Comparison of ENCODE assay signal across 17 mouse cellular contexts in genomic region chr3:57521876-57522275, GRCm38 (mm10). TPM values are rescaled to one million over a fixed set of nuclear protein-coding genes. Genes with fewer than 3 reads are reported as not detected.
"Had no signal": no experiment of that assay in that cellular context is flagged by ENCODE, and none has a peak within 500 bp of the region (broad histone marks: within the 10 kb centered on the region; RNA-seq: fewer than 3 reads in every experiment).

No protein-coding gene starts in this region.

- H3K27ac ChIP-seq: lung, embryonic 15.5 days; macrophage; midbrain, embryonic 13.5 days; midbrain, embryonic 15.5 days; neural tube, embryonic 12.5 days; stomach, embryonic 15.5 days; stomach, postnatal 0 days had no signal

- ATAC-seq: lung, postnatal 0 days; midbrain, embryonic 13.5 days; midbrain, embryonic 15.5 days had no signal

- H3K4me2 ChIP-seq: lung, embryonic 15.5 days; midbrain, embryonic 11.5 days; midbrain, embryonic 13.5 days; midbrain, embryonic 15.5 days; neural tube, embryonic 12.5 days; stomach, embryonic 15.5 days had no signal

- H3K9ac ChIP-seq: lung, embryonic 15.5 days; midbrain, embryonic 13.5 days; midbrain, embryonic 15.5 days; neural tube, embryonic 12.5 days; stomach, embryonic 15.5 days had no signal

- H3K4me1 ChIP-seq: lung, embryonic 15.5 days; megakaryocyte, embryonic 14.5 days; midbrain, embryonic 13.5 days; midbrain, embryonic 15.5 days; neural tube, embryonic 12.5 days; stomach, embryonic 15.5 days had no signal

- DNase-seq: lung, adult 2 months; lung, postnatal 14 days; lung, postnatal 36 days; right cerebral cortex, postnatal 14 days; thymus, adult 2 months; thymus, postnatal 25 days; thymus, postnatal 4 days had no signal

- H3K36me3 ChIP-seq: midbrain, embryonic 13.5 days; midbrain, embryonic 15.5 days; neural tube, embryonic 12.5 days; stomach, embryonic 15.5 days had no signal

- H3K4me3 ChIP-seq: lung, embryonic 15.5 days; megakaryocyte, embryonic 14.5 days; midbrain, embryonic 13.5 days; midbrain, embryonic 15.5 days; neural tube, embryonic 12.5 days; stomach, embryonic 15.5 days had no signal

- H3K27me3 ChIP-seq: lung, embryonic 15.5 days; megakaryocyte, embryonic 14.5 days; midbrain, embryonic 13.5 days; midbrain, embryonic 15.5 days; neural tube, embryonic 12.5 days; stomach, embryonic 15.5 days had no signal

- H3K9me3 ChIP-seq: midbrain, embryonic 15.5 days; stomach, embryonic 15.5 days had no signal

RNA-seq across cellular contexts. Expression of gene Wwtr1, which starts 53.8 kb away (rescaled TPM):
- polyA plus RNA-seq: macrophage had no signal
